Mouse (Mus musculus): ENCODE measurements around the gene Enah.

DNA sequence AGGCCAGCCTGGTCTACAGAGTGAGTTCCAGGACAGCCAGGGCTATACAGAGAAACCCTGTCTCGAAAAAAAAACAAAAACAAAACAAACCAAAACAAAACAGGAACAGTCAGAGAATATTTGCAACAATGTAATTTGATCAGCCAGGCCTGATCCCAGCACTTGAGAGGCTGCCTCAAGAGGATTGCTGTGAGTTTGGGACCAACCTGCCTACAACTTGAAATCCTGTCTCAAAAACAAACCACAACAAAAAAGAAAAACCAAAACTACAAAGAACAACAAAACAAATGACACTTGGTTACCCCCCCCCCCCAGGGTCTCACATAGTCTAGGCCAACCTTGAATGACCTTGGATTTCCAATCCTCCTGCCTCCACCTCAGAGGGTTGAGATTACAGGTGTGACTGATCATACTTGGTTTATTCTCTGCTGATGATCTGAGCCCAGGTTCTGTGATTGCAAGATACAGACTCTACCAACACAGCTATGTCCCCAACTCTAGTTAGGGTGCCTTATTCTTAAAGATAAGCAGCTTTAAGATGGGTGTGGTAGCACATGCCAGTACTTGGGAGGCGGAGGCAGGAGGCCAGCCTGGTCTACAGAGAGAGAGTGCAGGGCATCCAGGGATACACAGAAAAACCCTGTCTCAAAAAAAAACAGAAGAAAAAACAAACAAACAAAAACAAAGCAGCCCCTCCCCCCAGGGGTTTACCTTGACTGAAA lies 158.4 kb downstream of the Enah start:
- TF ChIP-seq CTCF (IDR thresholded peaks at IDR 0.05; ENCODE audit: borderline replicate concordance, control insufficient read depth, extremely low read depth, insufficient read depth, low read length, poor library complexity) (no peak), POLR2A (IDR thresholded peaks at IDR 0.05; ENCODE audit: control insufficient read depth, extremely low read depth, insufficient read depth, low read length, poor library complexity) (no peak)

All from thymus, adult 2 months (tissue).